Mouse (Mus musculus) left cerebral cortex, postnatal 4 days (tissue): ENCODE results near the gene Gm28557. TPM values are rescaled to one million over a fixed set of nuclear protein-coding genes. Genes with fewer than 3 reads are reported as not detected.

Experiments used
- total RNA-seq, 2 experiments: library from RNA; stranded (reverse); gene quantifications; 2 replicates each; pipeline ENCODE4 v1.2.3; 2021

The Gm28557 gene
- total RNA-seq, 2 experiments from 2014 or later: 1.2 to 2.4 TPM

Other genes starting within 250 kb of the Gm28557 start
- 1 to 10 TPM; 3.5 to 3.6 TPM for gene Gm10767, start 203.7 kb downstream of the Gm28557 start, total RNA-seq
- 1 to 10 TPM; 6.7 to 7.4 TPM for gene Zfp712, start 47.4 kb downstream of the Gm28557 start, total RNA-seq
- 1 to 10 TPM; 6.2 to 7.2 TPM for gene Zfp708, start 10.6 kb downstream of the Gm28557 start, total RNA-seq
- gene Rslcan18, start 7.7 kb upstream of the Gm28557 start, total RNA-seq: not detected
- 10 to 100 TPM; 10.8 to 11.3 TPM for gene Zfp759, start 13.1 kb upstream of the Gm28557 start, total RNA-seq
- gene Rsl1, start 64.6 kb upstream of the Gm28557 start, total RNA-seq: 1 to 10 TPM; 5.3 to 5.6 TPM
- 1 to 10 TPM; 4.0 to 4.8 TPM for gene Zfp455, start 85.9 kb upstream of the Gm28557 start, total RNA-seq
- 10 to 100 TPM; 23.9 to 25.0 TPM for gene Zfp458, start 169.9 kb upstream of the Gm28557 start, total RNA-seq
- gene Zfp457, start 197.9 kb upstream of the Gm28557 start, total RNA-seq: 1 to 10 TPM; 3.3 to 3.8 TPM
- gene Zfp595, start 224.0 kb upstream of the Gm28557 start, total RNA-seq: 1 to 10 TPM; 2.9 to 3.3 TPM